Mouse (Mus musculus): Measurements from ENCODE around the gene Zzef1.

The Zzef1 gene

DNA sequence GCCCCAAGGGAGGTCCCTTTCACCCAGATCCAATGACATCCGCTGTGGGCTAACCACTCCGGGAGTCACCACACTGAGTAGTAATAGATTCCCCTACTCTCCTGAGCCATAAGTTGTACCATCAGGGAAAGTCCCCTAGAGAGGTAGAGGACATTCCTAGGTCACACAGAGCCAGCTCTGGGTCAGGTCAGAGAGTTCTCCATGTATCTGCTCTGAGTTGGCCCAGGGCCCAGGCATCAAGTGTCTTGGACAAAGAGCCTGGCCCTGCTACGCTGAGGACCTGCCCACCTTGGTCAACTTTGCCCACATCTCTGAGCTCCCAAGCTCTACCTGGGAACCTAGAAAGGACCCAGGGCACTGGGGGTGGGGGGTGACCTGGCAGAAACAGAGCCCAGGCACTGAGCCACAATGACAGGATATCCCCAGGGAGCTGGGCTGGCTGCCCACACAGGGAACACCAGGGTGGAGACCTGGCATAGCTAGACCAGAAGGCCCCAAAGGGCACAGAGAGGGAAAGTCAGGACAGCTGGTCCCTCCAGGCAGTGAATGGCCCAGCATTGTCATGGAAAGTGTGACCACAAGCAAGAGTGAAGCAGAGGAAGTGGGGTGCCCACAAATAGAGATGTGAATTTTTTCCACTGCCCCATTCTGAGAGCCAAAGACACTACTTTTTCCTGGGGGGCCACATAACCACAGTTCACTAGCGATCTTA lies 157.6 kb downstream of the Zzef1 start:
- DNase-seq (ENCODE audit: extremely low spot score, low read depth, low spot score) = no peak

DNA sequence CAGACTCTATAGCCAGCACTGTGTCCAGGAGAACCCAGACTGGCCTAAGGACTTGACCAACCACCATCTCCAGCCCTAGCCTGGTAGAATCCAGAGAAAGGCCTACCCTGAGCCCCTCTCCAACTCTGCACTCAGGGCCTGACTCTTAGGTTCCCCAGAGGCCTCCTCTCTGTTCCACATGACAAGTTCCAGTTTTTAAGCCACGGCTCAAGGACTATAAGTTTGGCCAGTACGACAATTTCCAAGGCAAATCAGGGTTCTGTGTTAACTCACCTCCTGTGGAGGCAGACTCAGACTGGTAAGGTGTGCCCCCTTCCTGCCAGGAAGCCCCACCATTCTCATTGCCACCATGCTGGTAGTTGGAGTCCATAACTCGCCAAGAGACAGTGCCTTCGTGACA lies 158.2 kb downstream of the Zzef1 start:
- DNase-seq (ENCODE audit: extremely low spot score, low read depth, low spot score) = no peak

DNA sequence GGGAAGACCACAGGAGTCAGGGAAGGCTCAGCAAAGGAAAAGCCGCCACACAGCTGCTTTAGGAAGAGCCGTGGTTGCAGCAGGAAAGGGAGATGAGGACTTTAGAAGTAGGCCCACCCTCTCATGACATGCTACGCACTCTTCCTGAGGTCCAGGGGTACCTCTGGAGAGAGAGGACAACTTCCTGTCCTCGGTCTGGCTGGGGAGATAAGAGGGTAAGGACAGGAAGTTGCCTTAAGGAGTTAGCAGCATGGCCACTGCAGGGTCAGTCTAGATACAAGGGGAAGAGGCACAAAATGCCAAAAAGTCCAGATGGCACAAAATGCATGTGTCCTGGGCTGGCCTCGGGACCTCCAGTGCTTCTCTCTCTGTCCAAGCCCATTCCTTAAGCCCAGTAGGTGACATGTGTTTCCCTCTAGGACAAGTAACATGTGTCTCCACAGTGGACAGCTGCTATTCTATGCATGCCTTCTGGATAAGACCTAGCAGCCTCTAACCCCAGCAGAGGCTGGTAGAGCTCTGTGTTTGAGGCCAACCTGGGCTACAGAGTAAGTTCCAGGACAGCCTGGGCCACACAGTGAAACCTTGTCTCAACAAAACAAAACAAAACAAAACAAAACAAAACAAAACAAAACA lies 159.4 kb downstream of the Zzef1 start:
- no peak for DNase-seq (ENCODE audit: extremely low spot score, low read depth, low spot score)

DNA sequence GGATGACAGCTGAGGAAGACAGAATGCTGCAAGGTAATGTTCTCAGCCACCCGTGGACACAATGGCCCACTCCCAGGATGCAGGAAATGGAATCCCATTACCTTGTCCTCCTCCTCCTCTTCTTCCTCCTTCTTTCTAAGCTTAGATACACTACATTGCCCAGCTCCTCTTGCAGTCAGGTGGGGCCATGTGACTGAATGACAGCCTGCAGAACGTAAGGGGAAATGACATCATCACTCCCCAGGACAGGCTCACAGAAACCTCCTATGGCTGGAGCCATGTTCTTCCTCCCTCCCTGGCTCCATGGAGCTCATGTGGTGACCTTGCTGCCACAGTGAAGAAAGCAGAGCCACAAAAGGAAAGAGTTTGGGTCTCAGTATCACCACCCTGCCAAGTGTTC lies 161.3 kb downstream of the Zzef1 start:
- no peak for DNase-seq (ENCODE audit: extremely low spot score, low read depth, low spot score)

DNA sequence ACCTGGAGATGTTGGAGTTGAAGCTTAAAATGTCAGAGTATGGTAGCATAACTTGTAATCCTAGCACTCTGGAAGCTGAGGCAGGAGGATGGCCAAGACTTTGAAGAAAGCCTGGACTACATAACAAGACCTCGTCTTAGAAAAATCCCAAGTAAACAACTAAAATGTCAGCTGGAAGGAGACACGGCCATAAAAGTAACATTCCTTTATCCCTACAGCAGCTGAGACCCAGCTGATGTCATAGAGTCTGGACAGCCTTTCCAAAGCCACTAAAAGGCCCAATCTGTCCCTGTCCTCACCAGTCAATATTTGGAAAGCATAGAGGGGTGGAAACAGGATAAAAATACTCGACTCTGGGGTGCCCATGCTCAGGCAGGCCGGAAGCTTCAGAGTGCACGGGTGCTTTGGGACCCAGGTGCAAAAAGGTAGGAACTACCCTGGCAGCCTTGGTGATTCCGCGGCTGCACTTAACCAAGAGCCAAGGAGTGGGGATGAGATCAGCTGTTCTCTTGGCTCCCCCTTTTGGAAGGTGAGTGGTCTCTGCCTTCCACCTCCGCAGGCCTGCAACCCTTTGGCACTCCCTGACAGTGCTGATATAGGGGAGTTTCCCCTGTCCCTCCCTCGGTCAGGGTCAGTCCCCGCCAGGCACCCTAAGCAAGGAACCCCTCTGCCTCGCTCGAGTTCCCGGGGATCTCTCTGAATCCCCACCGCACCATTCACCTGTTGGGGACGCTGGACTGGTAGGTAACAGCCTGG lies 164.1 kb downstream of the Zzef1 start:
- DNase-seq (ENCODE audit: extremely low spot score, low read depth, low spot score) = no peak

DNA sequence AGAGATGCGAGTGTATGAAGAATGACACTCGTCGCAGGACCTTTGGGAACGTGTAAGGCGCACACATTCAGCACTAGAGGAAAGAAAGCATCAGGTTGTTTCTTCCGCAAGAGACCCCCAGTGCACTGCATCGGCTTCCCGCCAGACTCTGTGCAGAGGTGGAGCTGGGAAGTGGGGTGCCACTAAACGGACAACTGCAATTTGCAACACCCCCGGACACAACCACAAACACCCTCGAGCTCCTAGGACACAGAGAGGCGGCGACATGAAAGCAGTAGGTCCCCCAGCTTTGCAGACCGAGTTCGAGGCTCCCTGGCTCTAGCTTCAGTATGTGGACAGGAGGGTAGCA lies 164.7 kb downstream of the Zzef1 start:
- no peak for DNase-seq (ENCODE audit: extremely low spot score, low read depth, low spot score)

DNA sequence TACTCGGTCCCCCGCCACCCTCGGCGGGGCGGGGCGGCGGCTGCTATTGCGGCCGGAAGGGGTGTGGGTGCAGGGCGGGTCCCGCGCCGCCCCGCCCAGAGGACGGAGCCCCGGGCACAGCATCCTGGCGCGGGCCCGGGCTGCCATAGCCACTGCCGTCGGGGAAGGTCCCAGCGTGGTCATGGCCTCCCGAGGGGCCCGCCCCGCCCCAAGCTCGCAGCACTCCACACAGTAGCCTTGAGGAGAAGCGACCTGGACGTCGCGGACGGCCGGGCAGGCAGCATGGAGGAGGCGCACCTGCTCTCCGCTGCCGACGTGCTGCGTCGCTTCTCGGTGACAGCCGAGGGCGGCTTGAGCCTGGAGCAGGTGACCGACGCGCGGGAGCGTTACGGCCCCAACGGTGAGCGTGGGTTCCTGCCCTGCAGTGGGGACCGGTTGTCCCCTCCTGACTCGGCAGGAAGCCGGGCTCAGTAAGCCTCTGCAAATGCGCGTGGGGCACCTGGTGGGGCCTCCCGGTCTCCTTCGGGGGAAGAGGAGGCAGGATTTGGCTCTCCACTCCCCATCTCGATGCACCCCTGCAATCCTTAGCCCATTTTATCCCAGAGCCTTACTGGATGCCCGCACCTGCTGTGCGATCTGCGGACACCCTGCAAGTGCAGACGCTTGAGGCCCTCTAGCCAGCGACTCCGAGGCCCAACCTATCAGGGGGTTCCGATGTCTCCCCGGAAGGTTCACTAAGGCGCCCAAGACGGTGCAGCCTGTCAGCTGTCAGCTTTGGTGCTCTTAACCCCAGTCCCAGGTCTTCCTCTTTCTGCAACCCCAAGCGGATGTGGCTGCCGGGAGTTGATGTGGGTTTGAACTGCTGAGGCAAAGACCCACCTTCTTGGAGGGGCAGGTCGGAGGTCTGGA lies 165.3 kb downstream of the Zzef1 start, which contains the start of gene Atp2a3:
Gene Atp2a3, plus strand, starts transcription at position 98 of the 909 bp plus-strand sequence.
- DNase-seq (ENCODE audit: extremely low spot score, low read depth, low spot score) = no peak

DNA sequence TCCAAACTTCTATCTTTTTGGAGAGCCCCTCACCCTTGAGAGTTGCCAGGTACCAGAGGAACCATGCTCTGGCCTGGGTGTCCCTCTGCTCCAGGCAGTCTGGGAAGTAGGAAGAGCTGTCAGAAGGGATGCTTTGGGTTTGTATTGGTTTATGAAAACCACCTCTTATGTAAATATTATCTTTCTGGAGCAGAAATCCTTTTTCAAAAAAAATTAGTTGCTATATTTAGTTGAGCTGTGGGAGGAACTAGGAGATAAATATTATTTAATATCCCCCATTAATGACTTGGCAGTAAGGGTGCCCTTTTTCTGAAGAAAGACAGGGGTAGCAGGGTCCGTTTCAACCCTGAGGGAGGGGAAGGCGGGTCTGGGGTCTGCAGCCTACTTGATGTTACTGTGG lies 166.4 kb downstream of the Zzef1 start:
- no peak for DNase-seq (ENCODE audit: extremely low spot score, low read depth, low spot score)

DNA sequence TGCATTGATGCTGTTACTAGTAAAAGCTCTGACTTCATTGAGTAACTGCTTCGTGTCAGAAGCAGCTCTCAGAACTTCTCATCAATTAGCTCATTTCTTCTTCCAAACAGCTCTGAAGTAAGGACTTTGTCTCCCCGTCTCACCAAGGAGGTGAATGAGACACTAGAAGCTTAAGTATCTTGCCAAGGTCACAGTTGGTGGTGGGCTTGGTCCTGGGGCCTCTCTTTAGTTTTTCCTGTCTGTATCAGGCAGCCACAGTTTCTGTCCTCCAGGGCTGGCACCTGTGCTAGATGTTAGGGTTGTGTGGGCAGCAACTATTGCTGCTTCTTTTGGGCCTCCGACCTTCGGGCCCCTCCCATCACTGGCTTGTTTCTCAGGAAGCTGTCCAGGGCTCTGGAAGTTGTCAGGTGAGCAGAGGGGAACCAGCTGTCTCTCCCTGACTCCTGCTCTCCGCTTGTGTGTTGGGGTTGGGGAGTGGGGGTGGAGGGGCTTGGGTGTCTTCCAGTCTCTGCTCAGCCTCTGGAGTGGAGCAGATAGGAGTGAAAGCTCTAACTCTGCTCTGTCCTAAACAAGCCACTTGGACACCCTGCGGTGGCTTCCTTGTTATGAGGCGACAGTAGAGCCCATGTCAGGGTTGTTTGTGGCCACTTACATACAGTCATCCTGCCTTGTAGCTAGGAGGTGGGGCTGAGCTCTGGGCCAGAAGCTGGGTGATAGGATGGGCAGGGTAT lies 167.2 kb downstream of the Zzef1 start:
- DNase-seq (ENCODE audit: extremely low spot score, low read depth, low spot score) = no peak

DNA sequence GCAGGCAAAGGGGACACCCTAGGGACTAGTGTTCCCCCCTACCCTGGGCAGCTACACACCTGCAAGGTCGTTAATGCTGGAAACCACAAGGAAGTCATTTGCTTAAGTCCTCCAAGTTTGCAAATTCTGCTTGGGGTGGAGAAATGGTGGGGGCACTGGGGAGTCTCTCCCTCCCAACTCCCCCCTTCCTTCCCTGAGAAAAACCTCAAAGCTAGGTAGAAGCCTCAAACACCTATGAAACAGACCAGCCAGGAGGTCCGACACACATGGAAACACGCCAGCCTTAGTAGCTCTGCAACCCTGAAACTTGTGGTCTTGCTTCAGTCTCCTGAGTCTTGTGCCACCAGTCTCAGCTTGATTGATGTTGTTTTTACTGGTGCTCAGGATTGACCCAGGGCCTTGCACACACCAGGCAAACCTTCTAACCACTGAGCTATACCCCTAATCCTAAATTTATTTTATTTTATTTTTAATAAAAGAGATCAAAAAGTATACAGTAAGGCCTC lies 167.8 kb downstream of the Zzef1 start:
- DNase-seq (ENCODE audit: extremely low spot score, low read depth, low spot score) = no peak

DNA sequence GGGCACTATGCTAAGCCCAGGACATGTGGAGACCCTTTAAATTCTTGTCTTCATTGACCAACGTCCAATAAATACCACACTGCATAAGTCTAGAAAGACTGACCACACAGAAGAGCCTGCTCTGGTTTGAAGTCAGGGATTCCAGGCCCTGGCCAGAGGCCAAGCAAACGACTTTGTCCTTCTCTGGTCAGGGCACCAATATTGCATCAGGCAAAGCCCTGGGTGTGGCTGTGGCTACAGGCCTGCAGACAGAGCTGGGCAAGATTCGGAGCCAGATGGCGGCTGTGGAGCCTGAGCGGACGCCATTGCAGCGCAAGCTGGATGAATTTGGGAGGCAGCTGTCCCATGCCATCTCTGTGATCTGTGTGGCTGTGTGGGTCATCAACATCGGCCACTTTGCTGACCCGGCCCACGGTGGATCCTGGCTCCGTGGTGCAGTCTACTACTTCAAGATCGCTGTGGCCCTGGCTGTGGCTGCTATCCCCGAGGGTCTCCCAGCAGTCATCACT lies 179.0 kb downstream of the Zzef1 start:
- no peak for DNase-seq (ENCODE audit: extremely low spot score, low read depth, low spot score)

Measured in hindlimb bud, embryonic 11.5 days (tissue).